8 mouse cellular contexts compared by ENCODE assay signal in genomic region chr2:168980859-168981258, GRCm38 (mm10). TPM values are rescaled to one million over a fixed set of nuclear protein-coding genes. Genes with fewer than 3 reads are reported as not detected.
DNase-seq lines count a peak whose midpoint lies in the region; ATAC-seq and TF ChIP-seq lines count a peak whose summit lies in the region.

No protein-coding gene starts in this region.

- no peak for TF ChIP-seq CTCF in kidney, postnatal 0 days (IDR thresholded peaks at IDR 0.05; ENCODE audit: low read depth)

- no peaks in the 10 kb centered on the region for H3K36me3 ChIP-seq in kidney, postnatal 0 days (ENCODE audit: insufficient read depth, low read length)
- no peaks in the 10 kb centered on the region for H3K36me3 ChIP-seq in kidney, embryonic 15.5 days
- no peaks in the 10 kb centered on the region for H3K36me3 ChIP-seq in neural tube, embryonic 12.5 days

- H3K4me1 ChIP-seq in kidney, postnatal 0 days (replicated peaks; ENCODE audit: insufficient read depth, low read length): no peaks in the 10 kb centered on the region
- no peaks in the 10 kb centered on the region for H3K4me1 ChIP-seq in kidney, embryonic 15.5 days
- H3K4me1 ChIP-seq in neural tube, embryonic 12.5 days: no peaks in the 10 kb centered on the region; the same call in 1 of the 2 replicates

- peak; percentile 40; the same call in 1 of the 2 replicates for ATAC-seq in kidney, postnatal 0 days (replicated peaks; ENCODE audit: low FRiP score, low read depth)
- ATAC-seq in kidney, embryonic 15.5 days (replicated peaks; ENCODE audit: low FRiP score): no peak; the same call in 1 of the 2 replicates
- ATAC-seq in neural tube, embryonic 12.5 days (ENCODE audit: low FRiP score, low read depth): peak; percentile 29; the same call in 1 of the 2 replicates

- no peak overlapping the region for H3K27ac ChIP-seq in kidney, postnatal 0 days
- H3K27ac ChIP-seq in kidney, embryonic 15.5 days: no peak overlapping the region
- no peak overlapping the region for H3K27ac ChIP-seq in neural tube, embryonic 12.5 days

- H3K9me3 ChIP-seq in kidney, postnatal 0 days (replicated peaks; ENCODE audit: low read length): no peaks in the 10 kb centered on the region
- H3K9me3 ChIP-seq in kidney, embryonic 15.5 days (replicated peaks): no peaks in the 10 kb centered on the region
- no peaks in the 10 kb centered on the region for H3K9me3 ChIP-seq in neural tube, embryonic 12.5 days

- DNase-seq in kidney, postnatal 0 days (ENCODE audit: low spot score): no peak
- peak; percentile 73 for DNase-seq in embryo, embryonic 10 days (ENCODE audit: low spot score)
- peak; percentile 68 for DNase-seq in heart, adult 9 months (ENCODE audit: low spot score in 2 of 2)
- peak; percentile 33 to 53 for DNase-seq in layer of hippocampus, adult 18-20 months (ENCODE audit: low spot score in 2 of 2)
- DNase-seq in lung, adult 18-20 months: peak; percentile 47 to 52
- DNase-seq in spleen, postnatal 14 days (ENCODE audit: low spot score in 2 of 2): no peak

- H3K9ac ChIP-seq in kidney, postnatal 0 days (ENCODE audit: low read depth, low read length): no peak overlapping the region
- H3K9ac ChIP-seq in kidney, embryonic 15.5 days: no peak overlapping the region
- no peak overlapping the region for H3K9ac ChIP-seq in neural tube, embryonic 12.5 days

- no peak overlapping the region for H3K4me2 ChIP-seq in kidney, postnatal 0 days (ENCODE audit: low read length)
- no peak overlapping the region for H3K4me2 ChIP-seq in kidney, embryonic 15.5 days
- H3K4me2 ChIP-seq in neural tube, embryonic 12.5 days (replicated peaks): peak overlapping the region; percentile 33

- H3K4me3 ChIP-seq in kidney, postnatal 0 days (replicated peaks; ENCODE audit: low read depth, low read length): no peak overlapping the region
- H3K4me3 ChIP-seq in kidney, embryonic 15.5 days (replicated peaks): no peak overlapping the region
- H3K4me3 ChIP-seq in neural tube, embryonic 12.5 days: no peak overlapping the region

- H3K27me3 ChIP-seq in kidney, postnatal 0 days (ENCODE audit: insufficient read depth, low read length): no peaks in the 10 kb centered on the region
- no peaks in the 10 kb centered on the region for H3K27me3 ChIP-seq in kidney, embryonic 15.5 days
- H3K27me3 ChIP-seq in neural tube, embryonic 12.5 days (replicated peaks): no peaks in the 10 kb centered on the region

- WGBS in kidney, postnatal 0 days: 73% methylated on average over 6 of the region's 6 CpGs
- WGBS in kidney, embryonic 15.5 days: 62% methylated on average over 6 of the region's 6 CpGs
- WGBS in neural tube, embryonic 12.5 days: 63% methylated on average over 6 of the region's 6 CpGs

RNA-seq across cellular contexts. Expression of gene Zfp64, which starts 25.5 kb away (rescaled TPM):
- polyA plus RNA-seq in kidney, postnatal 0 days (2015; fragmentation: Nextera tagmentation; extraction: Ambion mirVana): 20.4 and 22.0 TPM in 2 replicates
- polyA plus RNA-seq in kidney, embryonic 15.5 days (2015; fragmentation: Nextera tagmentation; extraction: Ambion mirVana): 26.4 and 27.8 TPM in 2 replicates
- 10 to 100 TPM; 15.4 to 16.3 TPM for total RNA-seq in layer of hippocampus, adult 18-20 months (2021)
- polyA plus RNA-seq in neural tube, embryonic 12.5 days (2016; fragmentation: Nextera tagmentation; extraction: Ambion mirVana): 30.8 and 31.3 TPM in 2 replicates

Comparison
In these comparisons a context has a peak if more than half of its experiments do, and no peak if none do; other contexts are left out.
1. DNase-seq: peak in embryo, embryonic 10 days (single experiment), heart, adult 9 months (2 of 2), layer of hippocampus, adult 18-20 months (2 of 2) and lung, adult 18-20 months (2 of 2); none in kidney, postnatal 0 days (single experiment) and spleen, postnatal 14 days (0 of 2).